Mouse (Mus musculus) erythroblast, embryonic 14.5 days (primary cell): Measurements from ENCODE around the gene Cox8c. TPM values are rescaled to one million over a fixed set of nuclear protein-coding genes. Genes with fewer than 3 reads are reported as not detected.

Experiments
- H3K27me3 ChIP-seq: 2 replicates; pipeline ENCODE4 v1.6.1; 2012; ENCODE audit warnings: inconsistent platforms; ENCODE audit not compliant: control insufficient read depth
- H3K36me3 ChIP-seq: 2 replicates; pipeline ENCODE4 v1.6.1; 2012; ENCODE audit warnings: mild to moderate bottlenecking, inconsistent platforms; ENCODE audit not compliant: control insufficient read depth
- H3K4me1 ChIP-seq: 2 replicates; pipeline ENCODE4 v1.6.1; 2012; ENCODE audit warnings: inconsistent platforms; ENCODE audit not compliant: control insufficient read depth
- H3K4me3 ChIP-seq: replicated peaks from 2 replicates; pipeline ENCODE3; 2012; ENCODE audit warnings: moderate library complexity, mild to moderate bottlenecking, inconsistent platforms
- H3K9me3 ChIP-seq: 2 replicates; pipeline ENCODE4 v1.6.1; 2012; ENCODE audit warnings: low read length, inconsistent platforms, mixed read lengths; ENCODE audit not compliant: control insufficient read depth
- GATA1 ChIP-seq: IDR thresholded peaks from 2 replicates; pipeline ENCODE4 v1.6.1; 2012; ENCODE audit warnings: low read length, inconsistent platforms, mixed read lengths
- TAL1 ChIP-seq: IDR thresholded peaks from 3 replicates; pipeline ENCODE4 v1.6.1; 2012; ENCODE audit warnings: low read length, inconsistent platforms, mixed read lengths
- polyA plus RNA-seq: library from polyadenylated mRNA; stranded (reverse); fragments of >175 nt; gene quantifications from 2 replicates; pipeline ENCODE4 v1.2.3, GENCODE M21; 2012

Gene Cox8c
- polyA plus RNA-seq, 1 experiment: not detected

GRCm38 (mm10) chr12:102949395-102950208 lies 50.5 kb downstream of the Cox8c start:
- H3K4me1 ChIP-seq: no peaks in the 10 kb centered on the region; the same call in 1 of the 2 replicates
- H3K4me3 ChIP-seq: peak overlapping the region; percentile 31
- H3K9me3 ChIP-seq: no peaks in the 10 kb centered on the region; the same call in 1 of the 2 replicates
- TF ChIP-seq TAL1: no peak
- TF ChIP-seq GATA1: no peak
- H3K27me3 ChIP-seq: peaks cover 27% of the 10 kb centered on the region
- no peaks in the 10 kb centered on the region for H3K36me3 ChIP-seq

Other genes with a start within 250 kb of the Cox8c start
- 0.17 and 0.24 TPM in 2 replicates for gene Itpk1, start 194.4 kb upstream of the Cox8c start, polyA plus RNA-seq
- gene Moap1, start 155.7 kb upstream of the Cox8c start, polyA plus RNA-seq: 0.09 TPM in 1 of 2 replicates, not detected in the other
- 0.13 and 0.16 TPM in 2 replicates for gene Tmem251, start 155.6 kb upstream of the Cox8c start, polyA plus RNA-seq
- 0.55 TPM in 1 of 2 replicates, not detected in the other for gene Gm28051, start 141.6 kb upstream of the Cox8c start, polyA plus RNA-seq
- gene Gon7, start 141.5 kb upstream of the Cox8c start, polyA plus RNA-seq: 0.80 and 1.2 TPM in 2 replicates
- 1.8 TPM in 2 replicates for gene Ubr7, start 141.3 kb upstream of the Cox8c start, polyA plus RNA-seq
- 0.29 and 0.33 TPM in 2 replicates for gene Gm20604, start 140.6 kb upstream of the Cox8c start, polyA plus RNA-seq
- 0.10 and 0.17 TPM in 2 replicates for gene Btbd7, start 20.8 kb upstream of the Cox8c start, polyA plus RNA-seq
- 0.01 TPM in 1 of 2 replicates, not detected in the other for gene Unc79, start 49.5 kb downstream of the Cox8c start, polyA plus RNA-seq